Mouse (Mus musculus) spleen, adult 2 months (tissue): ENCODE measurements around the gene 1700013F07Rik. TPM values are rescaled to one million over a fixed set of nuclear protein-coding genes. Genes with fewer than 3 reads are reported as not detected.
A peak's percentile ranks its signal among the peaks of the same experiment; 100 is the strongest.

ENCODE experiments used
- DNase-seq, 2 experiments: peaks; one replicate each; pipeline versions ENCODE4 v3.0.0 to v3.0.0-alpha.2; 2012 to 2021; ENCODE audit warnings: low spot score in 2 of 2, low read depth in 1 of 2
- H3K27ac ChIP-seq: fragments of 200-500 bp; 2 replicates; pipeline ENCODE4 v1.5.1; 2012; ENCODE audit warnings: low read length, inconsistent platforms; ENCODE audit not compliant: insufficient read depth
- H3K27me3 ChIP-seq: fragments of 200-500 bp; 2 replicates; pipeline ENCODE4 v1.6.1; 2012; ENCODE audit warnings: mild to moderate bottlenecking, moderate library complexity, low read length, inconsistent platforms; ENCODE audit not compliant: control insufficient read depth, insufficient read depth
- H3K36me3 ChIP-seq: fragments of 200-500 bp; 2 replicates; pipeline ENCODE4 v1.6.1; 2012; ENCODE audit warnings: mild to moderate bottlenecking, low read length, inconsistent platforms; ENCODE audit not compliant: control insufficient read depth, insufficient read depth
- H3K4me1 ChIP-seq: fragments of 200-500 bp; 2 replicates; pipeline ENCODE4 v1.6.1; 2011; ENCODE audit warnings: inconsistent platforms; ENCODE audit not compliant: control insufficient read depth, insufficient read depth, insufficient read length
- H3K4me3 ChIP-seq: fragments of 200-500 bp; 2 replicates; pipeline ENCODE4 v1.5.1; 2011; ENCODE audit warnings: mild to moderate bottlenecking, inconsistent platforms; ENCODE audit not compliant: insufficient read depth, insufficient read length; ENCODE audit errors: extremely low read depth
- CTCF ChIP-seq: fragments of 200-500 bp; IDR thresholded peaks from 2 replicates; pipeline ENCODE4 v1.5.1; 2011; ENCODE audit warnings: mild to moderate bottlenecking, inconsistent platforms; ENCODE audit not compliant: insufficient read depth, insufficient read length, insufficient replicate concordance; ENCODE audit errors: extremely low read depth
- POLR2A ChIP-seq: fragments of 200-500 bp; IDR thresholded peaks from 2 replicates; pipeline ENCODE4 v1.6.1; 2011; ENCODE audit warnings: low read depth, low read length, inconsistent platforms
- WGBS: fragments of 180-500 bp; shearing (Covaris S2); methylation state at CpG from one replicate; pipeline ENCODE4 v1.1.7; 2018; 5-methylcytosine and 5-hydroxymethylcytosine counted together
- polyA plus RNA-seq: library from polyadenylated mRNA; depleted of rRNA; stranded (reverse); fragments of >200 nt; gene quantifications from 2 replicates; pipeline ENCODE4 v1.2.3, GENCODE M21; 2012; rRNA removed

Gene 1700013F07Rik
- polyA plus RNA-seq, 1 experiment, result not detected

GRCm38 (mm10) chr3:108584580-108584979 lies 50.6 kb downstream of the 1700013F07Rik start:
- 66% methylated on average over 4 of the region's 4 CpGs for WGBS

GRCm38 (mm10) chr3:108588446-108588845 lies 54.5 kb downstream of the 1700013F07Rik start:
- TF ChIP-seq CTCF (no peak), POLR2A (no peak)
- 77% methylated on average over 2 of the region's 2 CpGs for WGBS
- no peak for DNase-seq
- Histone ChIP-seq H3K36me3 (no peaks in the 10 kb centered on the region), H3K27me3 (no peaks in the 10 kb centered on the region), H3K4me1 (peaks cover 14% of the 10 kb centered on the region), H3K4me3 (no peak overlapping the region), H3K27ac (no peak overlapping the region)

More at GRCm38 (mm10) chr3:108584580-108584979, 50.6 kb downstream of the 1700013F07Rik start:
- Histone ChIP-seq H3K4me3 (no peak overlapping the region), H3K36me3 (no peaks in the 10 kb centered on the region), H3K27me3 (no peaks in the 10 kb centered on the region), H3K4me1 (peaks cover 8% of the 10 kb centered on the region; the same call in 1 of the 2 replicates), H3K27ac (no peak overlapping the region)
- no peak for DNase-seq
- TF ChIP-seq POLR2A, result no peak
- no peak for TF ChIP-seq CTCF

GRCm38 (mm10) chr3:108590786-108591529 lies 57.0 kb downstream of the 1700013F07Rik start, which contains the start of gene Wdr47:
Gene Wdr47 (plus strand): TSS chr3:108591279.
- H3K27ac ChIP-seq, result peak within 1 kb of the TSS; percentile 60
- peak; percentile 87 to 98 for DNase-seq
- H3K36me3 ChIP-seq, result no peaks in the 10 kb centered on the region
- no peak for TF ChIP-seq CTCF
- TF ChIP-seq POLR2A, result peak; percentile 11; the same call in 1 of the 2 replicates
- peak within 1 kb of the TSS; percentile 84 for H3K4me3 ChIP-seq
- peaks cover 5% of the 10 kb centered on the region for H3K4me1 ChIP-seq
- no peaks in the 10 kb centered on the region for H3K27me3 ChIP-seq
- 4% methylated on average over 44 of the region's 44 CpGs for WGBS

GRCm38 (mm10) chr3:108591530-108592522 lies 57.9 kb downstream of the 1700013F07Rik start:
- H3K27me3 ChIP-seq, result no peaks in the 10 kb centered on the region
- H3K4me3 ChIP-seq, result peak overlapping the region; percentile 84
- peaks cover 5% of the 10 kb centered on the region for H3K4me1 ChIP-seq
- DNase-seq, result no peak
- H3K27ac ChIP-seq, result peak overlapping the region; percentile 60
- no peak for TF ChIP-seq CTCF
- TF ChIP-seq POLR2A, result no peak
- WGBS, result under 1% methylated on average over 61 of the region's 61 CpGs
- H3K36me3 ChIP-seq, result no peaks in the 10 kb centered on the region

Other genes starting within 250 kb of the 1700013F07Rik start
- gene Mybphl, start 169.2 kb upstream of the 1700013F07Rik start, polyA plus RNA-seq, result 0.15 and 0.28 TPM in 2 replicates
- 5.4 and 6.1 TPM in 2 replicates for gene Psrc1, start 150.3 kb upstream of the 1700013F07Rik start, polyA plus RNA-seq
- gene Celsr2, start 118.6 kb upstream of the 1700013F07Rik start, polyA plus RNA-seq, result 2.6 and 4.2 TPM in 2 replicates
- 22.2 and 27.0 TPM in 2 replicates for gene Sars, start 88.9 kb upstream of the 1700013F07Rik start, polyA plus RNA-seq
- 2.2 and 2.5 TPM in 2 replicates for gene 5330417C22Rik, start 2.4 kb downstream of the 1700013F07Rik start, polyA plus RNA-seq
- gene Tmem167b, start 28.3 kb downstream of the 1700013F07Rik start, polyA plus RNA-seq, result 2.4 and 2.6 TPM in 2 replicates
- 1.2 and 1.3 TPM in 2 replicates for gene Taf13, start 37.5 kb downstream of the 1700013F07Rik start, polyA plus RNA-seq
- gene Wdr47, start 57.1 kb downstream of the 1700013F07Rik start, polyA plus RNA-seq, result 2.6 and 2.9 TPM in 2 replicates
- 21.4 and 29.2 TPM in 2 replicates for gene Clcc1, start 119.8 kb downstream of the 1700013F07Rik start, polyA plus RNA-seq
- 1.8 and 2.5 TPM in 2 replicates for gene Gpsm2, start 188.2 kb downstream of the 1700013F07Rik start, polyA plus RNA-seq
- gene Aknad1, start 205.5 kb downstream of the 1700013F07Rik start, polyA plus RNA-seq, result 0.05 and 0.07 TPM in 2 replicates